Mouse (Mus musculus) ovary, adult 2 months (tissue): Measurements from ENCODE around the gene Olfr20. TPM values are rescaled to one million over a fixed set of nuclear protein-coding genes. Genes with fewer than 3 reads are reported as not detected.

Experiments
- polyA plus RNA-seq: library from polyadenylated mRNA; depleted of rRNA; stranded (reverse); fragments of >200 nt; gene quantifications from 2 replicates; pipeline ENCODE4 v1.2.3, GENCODE M21; 2012; rRNA removed

The Olfr20 gene
- 0.15 TPM in 1 of 2 replicates, not detected in the other for polyA plus RNA-seq

DNA sequence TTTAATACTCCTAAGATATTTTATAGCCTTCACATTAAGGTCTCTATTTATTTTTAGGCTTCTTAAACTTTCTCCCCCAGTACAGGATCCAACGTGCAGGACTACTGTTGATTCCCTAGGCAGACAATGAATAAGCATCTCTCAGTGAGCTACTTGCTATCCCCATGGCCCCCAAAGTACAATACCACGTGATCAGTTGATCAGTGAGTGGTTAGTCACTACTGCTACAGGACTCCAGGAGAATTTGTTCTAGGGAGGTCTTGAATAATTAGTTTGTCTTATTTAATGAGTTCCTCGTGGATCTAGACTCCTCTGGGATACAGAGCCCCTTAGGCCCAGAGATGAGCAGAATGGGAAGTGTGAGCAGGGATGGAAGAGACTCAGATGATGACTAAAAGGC, at the start of gene Olfr20:
TSS of gene Olfr20 (plus strand) at position 301 of the 400 bp plus-strand sequence.

DNA sequence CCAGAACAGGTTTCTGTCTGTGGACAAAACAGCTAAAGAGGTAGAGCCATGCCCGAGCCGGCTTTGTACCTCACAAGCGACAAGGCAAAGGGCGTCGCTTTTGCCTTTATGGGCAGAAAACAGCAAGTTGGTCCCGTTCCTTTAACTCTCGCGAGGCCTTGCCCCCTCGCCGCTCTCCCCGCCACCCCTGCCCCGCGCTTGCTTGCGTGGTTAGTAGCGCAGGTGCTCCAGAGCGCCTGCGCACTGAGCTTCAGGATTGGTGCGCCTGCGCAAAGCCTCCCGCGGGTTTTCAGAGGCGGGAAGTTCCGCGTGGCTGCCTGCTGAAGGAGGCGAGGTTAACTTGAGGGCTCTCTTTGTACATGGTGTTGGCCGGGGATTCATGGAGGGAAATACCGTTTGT, 21.1 kb upstream of the Olfr20 start, which contains the start of the genes Aspa, Gm49340 and Spata22:
TSS of gene Aspa (minus strand) at position 155 of the 400 bp plus-strand sequence.
TSS of gene Gm49340 (plus strand) at position 300 of the 400 bp plus-strand sequence.
TSS of gene Spata22 (plus strand) at position 300 of the 400 bp plus-strand sequence.

DNA sequence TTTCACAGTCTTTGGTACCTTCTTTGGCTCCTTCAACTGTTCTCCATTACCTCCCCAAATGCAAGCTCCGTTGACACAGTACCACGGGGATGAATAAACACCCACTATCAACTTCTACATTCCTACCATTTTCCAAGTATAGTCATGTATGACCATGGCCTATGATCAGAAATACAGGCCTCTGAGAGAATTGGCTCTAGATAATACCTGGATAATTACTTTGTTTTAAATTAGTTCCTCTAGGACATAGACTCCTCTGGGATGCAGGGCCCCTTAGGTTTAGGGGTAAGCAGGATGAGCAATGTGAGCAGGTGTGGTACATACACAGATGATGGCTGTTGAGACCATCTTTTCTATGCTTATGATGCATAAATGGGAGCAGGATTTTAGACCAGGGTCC, 20.4 kb downstream of the Olfr20 start, which contains the start of gene Olfr376:
TSS of gene Olfr376 (plus strand) at position 301 of the 400 bp plus-strand sequence.

DNA sequence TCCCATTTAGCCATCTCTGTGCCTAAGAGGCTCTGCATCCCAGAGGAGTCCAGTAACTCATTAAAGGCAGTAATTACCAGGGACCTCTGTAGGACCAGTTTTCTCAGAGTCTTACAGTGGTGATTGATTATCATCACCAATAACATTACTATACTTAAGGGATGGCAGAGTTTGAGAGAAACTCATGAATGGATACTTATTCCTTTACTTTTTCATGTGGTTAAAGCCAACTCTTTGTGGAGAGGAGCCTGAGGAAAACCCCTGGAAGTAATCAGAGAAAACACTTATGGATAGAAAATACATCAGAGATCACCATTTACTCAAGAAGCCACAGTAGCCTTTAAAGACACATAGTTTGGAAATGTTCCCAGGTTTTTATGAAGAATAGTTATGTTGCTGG, 48.9 kb downstream of the Olfr20 start, which contains the start of gene Olfr1:
TSS of gene Olfr1 (minus strand) at position 101 of the 400 bp plus-strand sequence.

Other genes with a start within 250 kb of the Olfr20 start
- gene Haspin, start 212.5 kb upstream of the Olfr20 start, polyA plus RNA-seq, result 2.2 and 2.8 TPM in 2 replicates
- 0.21 and 0.32 TPM in 2 replicates for gene P2rx5, start 190.4 kb upstream of the Olfr20 start, polyA plus RNA-seq
- 55.3 and 70.3 TPM in 2 replicates for gene Emc6, start 173.7 kb upstream of the Olfr20 start, polyA plus RNA-seq
- 90.1 and 96.1 TPM in 2 replicates for gene Tax1bp3, start 173.7 kb upstream of the Olfr20 start, polyA plus RNA-seq
- gene Ctns, start 151.7 kb upstream of the Olfr20 start, polyA plus RNA-seq, result 11.5 and 15.8 TPM in 2 replicates
- gene Shpk, start 151.3 kb upstream of the Olfr20 start, polyA plus RNA-seq, result 3.8 and 4.0 TPM in 2 replicates
- gene Trpv1, start 116.5 kb upstream of the Olfr20 start, polyA plus RNA-seq, result 0.46 and 0.55 TPM in 2 replicates
- gene Trpv3, start 83.4 kb upstream of the Olfr20 start, polyA plus RNA-seq, result 0.10 and 0.15 TPM in 2 replicates
- gene Aspa, start 21.2 kb upstream of the Olfr20 start, polyA plus RNA-seq, result 0.18 and 0.49 TPM in 2 replicates
- not detected in 2 replicates for gene Gm49340, start 21.0 kb upstream of the Olfr20 start, polyA plus RNA-seq
- not detected in 2 replicates for gene Spata22, start 21.0 kb upstream of the Olfr20 start, polyA plus RNA-seq
- not detected in 2 replicates for gene Olfr376, start 20.5 kb downstream of the Olfr20 start, polyA plus RNA-seq
- not detected in 2 replicates for gene Olfr1, start 48.8 kb downstream of the Olfr20 start, polyA plus RNA-seq
- gene Olfr378, start 77.7 kb downstream of the Olfr20 start, polyA plus RNA-seq, result not detected in 2 replicates
- gene Olfr380, start 106.7 kb downstream of the Olfr20 start, polyA plus RNA-seq, result not detected in 2 replicates
- not detected in 2 replicates for gene Olfr381, start 140.8 kb downstream of the Olfr20 start, polyA plus RNA-seq
- not detected in 2 replicates for gene Olfr382, start 166.4 kb downstream of the Olfr20 start, polyA plus RNA-seq
- not detected in 2 replicates for gene Olfr385, start 242.2 kb downstream of the Olfr20 start, polyA plus RNA-seq
- not detected in 2 replicates for gene Olfr384, start 247.8 kb downstream of the Olfr20 start, polyA plus RNA-seq